Mouse (Mus musculus): ENCODE data around the gene Cdk15.

- TF ChIP-seq POLR2A (IDR thresholded peaks at IDR 0.05; ENCODE audit: control insufficient read depth, extremely low read depth, insufficient read depth, low read length, poor library complexity) (no peak), CTCF (IDR thresholded peaks at IDR 0.05; ENCODE audit: borderline replicate concordance, control insufficient read depth, extremely low read depth, insufficient read depth, low read length, poor library complexity) (no peak)
These were observed 107.8 kb downstream of the Cdk15 start for GRCm38 (mm10) chr1:59364463-59365040.
